Mouse (Mus musculus) CD4-positive helper T cell, adult 2 months (primary cell): ENCODE measurements at regions not wholly inside any gene's neighbourhood (a gene's known extent, or its start where the extent isn't known, plus 50 kb on each side); places are given as distances from the start of the nearest gene placed in this dataset.

Experiments used
- DNase-seq: peaks from one replicate; pipeline ENCODE4 v3.0.0-alpha.2; 2012; ENCODE audit warnings: low read depth, missing footprints, low spot score

- no peak for DNase-seq
Observed at GRCm38 (mm10) chr9:41697611-41698467, 426.3 kb downstream of the Sorl1 start.

- no peak for DNase-seq
Observed at GRCm38 (mm10) chr9:41697160-41697559, 426.9 kb downstream of the Sorl1 start.

- DNase-seq, result no peak
Observed at GRCm38 (mm10) chr9:41682911-41683310, 441.2 kb downstream of the Sorl1 start.

- DNase-seq, result no peak
Observed at GRCm38 (mm10) chr9:41675656-41676055, 448.4 kb downstream of the Sorl1 start.

DNA sequence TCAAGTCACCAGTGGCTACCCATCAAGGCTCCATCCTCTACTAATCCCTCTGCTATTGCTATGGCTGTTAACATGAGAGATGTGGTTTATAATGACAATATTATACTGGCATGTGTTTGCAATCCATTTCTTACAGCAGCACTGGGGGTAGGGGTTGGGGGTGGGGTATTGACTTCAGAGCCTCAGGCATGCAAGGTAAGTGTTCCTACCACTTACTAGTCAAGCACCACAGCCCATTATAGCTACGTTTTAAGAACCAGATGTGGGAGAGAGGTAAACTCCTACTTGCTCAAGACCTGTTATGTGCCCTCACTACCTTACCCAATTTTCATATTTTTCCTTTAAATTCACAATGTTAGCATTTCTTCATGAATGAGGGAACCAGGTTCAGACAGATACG, 451.1 kb downstream of the Sorl1 start:
- DNase-seq, result no peak

DNA sequence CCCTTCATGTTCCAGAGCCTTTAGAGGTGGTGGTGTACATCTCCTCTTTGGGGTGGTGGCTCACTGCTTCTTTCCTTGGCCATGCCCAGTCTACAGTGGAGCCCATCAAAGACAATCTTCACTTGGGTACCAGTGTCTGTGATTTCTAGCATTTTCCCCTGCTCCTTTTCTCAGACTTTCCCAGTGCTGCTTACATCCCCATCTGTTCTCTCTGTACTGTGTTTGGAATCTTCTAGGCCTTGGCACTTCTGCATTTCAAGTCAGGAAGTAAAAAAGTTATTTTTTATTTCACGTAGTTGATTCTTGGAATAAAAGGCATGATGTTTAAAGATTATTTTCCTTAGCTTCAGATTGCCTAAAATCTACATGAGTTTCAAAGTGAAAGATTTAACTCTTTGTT, 455.4 kb downstream of the Sorl1 start:
- no peak for DNase-seq

- DNase-seq, result no peak
Observed at GRCm38 (mm10) chr9:41665000-41665685, 459.0 kb downstream of the Sorl1 start.

GRCm38 (mm10) chr9:41660576-41660975, 463.5 kb downstream of the Sorl1 start:
- DNase-seq, result no peak

- no peak for DNase-seq
Observed at GRCm38 (mm10) chr9:41660011-41660410, 464.1 kb downstream of the Sorl1 start.

- no peak for DNase-seq
Observed at GRCm38 (mm10) chr9:41631564-41632205, 470.2 kb upstream of the Ubash3b start.

- no peak for DNase-seq
Observed at GRCm38 (mm10) chr9:41621341-41621740, 459.8 kb upstream of the Ubash3b start.

DNA sequence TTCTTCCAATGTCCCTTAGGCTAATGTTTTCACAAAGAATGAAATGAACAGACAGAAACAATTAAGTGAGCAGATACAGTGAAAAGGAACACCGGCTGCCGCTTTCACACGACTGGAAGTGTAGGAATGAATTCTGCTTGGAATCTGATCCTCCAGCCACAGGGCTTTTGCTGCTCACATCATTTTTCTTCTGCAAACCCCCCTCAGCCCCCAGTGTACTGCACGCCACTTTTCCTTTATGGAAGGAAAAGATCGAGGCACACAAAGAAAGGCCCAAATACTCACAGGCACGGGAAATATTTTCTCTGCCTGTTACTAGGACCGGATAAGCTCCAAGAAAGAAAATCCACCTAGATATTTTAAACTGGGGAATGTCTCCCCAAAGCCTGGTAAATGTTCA, 452.5 kb upstream of the Ubash3b start:
- no peak for DNase-seq

DNA sequence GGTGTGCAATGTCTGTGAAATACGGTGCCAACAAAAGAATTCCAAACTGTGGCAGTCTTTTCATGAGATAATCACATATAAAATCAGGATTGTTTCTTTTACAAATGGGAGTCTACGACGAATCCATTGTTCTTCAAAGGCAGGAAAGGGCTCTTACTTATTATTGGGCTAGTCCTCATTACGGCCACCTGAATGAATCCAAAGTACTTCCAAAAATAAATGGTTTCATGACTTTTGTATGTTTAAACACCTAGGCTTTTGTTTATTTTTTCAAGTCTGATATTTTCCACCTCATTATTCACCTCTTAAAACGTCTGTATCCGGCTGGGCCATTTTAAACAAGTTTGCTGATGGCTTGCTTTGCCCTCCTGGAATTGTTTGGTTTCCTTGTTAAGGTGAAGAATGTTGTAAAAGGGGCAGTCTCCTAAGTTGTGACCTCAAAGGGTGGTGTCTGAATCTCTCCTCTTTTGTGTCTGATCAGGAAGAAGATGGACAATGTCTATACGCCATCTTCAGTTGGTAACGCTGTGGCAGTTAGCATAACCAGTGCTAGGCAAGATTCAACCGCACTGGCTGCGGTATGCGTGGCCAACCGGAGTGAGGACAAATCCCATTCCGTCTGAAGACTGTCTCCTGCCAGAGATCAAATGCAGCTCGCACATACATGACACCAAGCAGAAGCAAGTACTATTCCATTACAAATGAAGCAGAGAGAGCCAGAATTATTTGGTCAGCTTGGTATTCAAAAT, 451.5 kb upstream of the Ubash3b start:
- no peak for DNase-seq

DNA sequence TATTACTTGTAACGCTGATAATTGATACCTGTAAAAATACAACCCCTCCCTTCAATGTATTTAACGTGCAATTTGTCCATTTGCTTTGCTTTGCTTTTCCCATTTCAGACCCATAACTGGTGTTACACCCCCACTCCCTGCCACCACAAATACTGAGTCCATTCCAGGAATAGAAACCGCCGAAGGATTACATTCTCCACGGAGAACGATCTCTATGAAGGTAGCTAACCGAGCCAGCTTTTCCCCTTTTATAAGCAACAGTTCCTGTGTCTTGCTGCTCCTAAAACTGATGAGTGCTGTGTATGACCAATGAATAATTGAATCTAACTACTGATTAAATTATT, 450.9 kb upstream of the Ubash3b start:
- no peak for DNase-seq

- DNase-seq, result no peak
Observed at GRCm38 (mm10) chr9:41611534-41612451, 450.3 kb upstream of the Ubash3b start.

GRCm38 (mm10) chr9:41610347-41610746, 448.9 kb upstream of the Ubash3b start:
- no peak for DNase-seq

GRCm38 (mm10) chr9:41606136-41606535, 444.6 kb upstream of the Ubash3b start:
- no peak for DNase-seq

DNA sequence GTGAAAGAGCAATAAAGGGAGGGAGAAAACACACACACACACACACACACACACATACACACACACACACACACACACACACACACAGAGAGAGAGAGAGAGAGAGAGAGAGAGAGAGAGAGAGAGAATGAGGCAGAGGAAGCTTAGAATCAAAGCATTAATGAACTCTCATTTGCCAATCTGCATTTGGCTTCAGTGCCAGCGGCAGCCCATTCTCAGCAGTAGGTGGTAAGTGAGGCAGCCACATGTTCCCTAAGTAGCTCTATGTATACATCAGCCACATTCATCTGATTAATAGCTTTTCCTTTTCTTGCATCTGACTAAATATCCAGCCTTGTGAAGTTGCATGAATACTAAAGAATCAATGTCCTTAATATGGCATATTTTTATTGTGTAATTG, 443.4 kb upstream of the Ubash3b start:
- no peak for DNase-seq

- no peak for DNase-seq
Observed at GRCm38 (mm10) chr9:41600778-41601177, 439.3 kb upstream of the Ubash3b start.

DNA sequence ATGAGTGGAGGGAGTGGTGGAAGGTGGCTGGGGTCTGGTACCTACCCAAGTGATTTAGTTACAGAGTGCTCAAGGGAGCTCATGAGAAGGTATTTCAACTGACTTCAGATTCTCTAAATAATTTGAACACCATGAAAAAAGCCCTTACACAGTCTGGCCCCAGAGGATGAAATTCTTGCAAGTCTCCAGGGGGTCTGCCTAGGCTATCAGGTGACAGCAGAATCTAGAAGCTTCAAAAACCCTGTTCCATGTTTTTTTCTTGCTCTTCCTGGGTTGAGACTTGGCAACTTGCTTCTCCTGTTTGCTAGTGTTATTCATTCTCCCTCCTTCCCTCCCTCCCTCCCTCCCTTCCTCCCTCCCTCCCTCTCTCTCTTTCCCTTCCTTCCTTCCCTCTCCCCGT, 438.4 kb upstream of the Ubash3b start:
- DNase-seq, result no peak

GRCm38 (mm10) chr9:41595749-41596148, 434.3 kb upstream of the Ubash3b start:
- DNase-seq, result no peak
